Mouse (Mus musculus): ENCODE results near the gene Esr1.

GRCm38 (mm10) chr10:4971586-4971985, 360.2 kb downstream of the Esr1 start:
- TF ChIP-seq POLR2A (IDR thresholded peaks at IDR 0.05; ENCODE audit: insufficient read depth, low read length) (no peak), CTCF (IDR thresholded peaks at IDR 0.05; ENCODE audit: low read depth, low read length) (no peak)
